Mouse (Mus musculus): ENCODE data around the gene Mettl25.

DNA sequence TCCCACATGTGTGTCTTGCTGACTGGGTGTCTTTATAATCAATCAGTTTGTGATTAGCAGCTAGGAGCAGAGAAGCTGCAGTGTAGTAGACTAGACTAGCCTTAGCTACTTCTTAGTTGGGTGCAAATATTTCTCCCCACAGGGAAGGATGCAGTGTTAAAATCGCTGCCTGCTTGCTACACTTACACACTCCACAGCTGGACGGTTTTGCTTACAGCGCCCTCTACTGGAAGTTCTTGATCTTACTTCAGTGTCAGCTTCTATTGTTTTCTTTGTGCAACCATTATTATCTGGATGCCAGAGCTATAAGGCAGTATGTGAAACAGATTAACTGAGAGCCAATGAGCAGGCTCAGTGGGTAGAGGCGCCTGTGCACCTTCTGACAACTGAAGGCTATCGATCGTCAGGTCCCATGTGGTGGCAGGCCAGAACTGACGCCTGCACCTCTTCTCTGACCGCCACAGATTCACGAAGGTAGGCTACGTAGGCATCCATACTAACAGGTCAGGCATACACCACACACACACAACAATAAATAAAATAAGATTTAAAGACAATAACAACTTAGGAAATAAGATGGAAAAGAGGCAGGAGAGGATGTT lies 6.5 kb downstream of the Mettl25 start:
- no peak for TF ChIP-seq POLR2A (IDR thresholded peaks at IDR 0.05; ENCODE audit: low read depth, low read length)
- TF ChIP-seq CTCF (IDR thresholded peaks at IDR 0.05; ENCODE audit: extremely low read depth, insufficient read length, insufficient replicate concordance, low read depth, low read length) = peak; percentile 37; the same call in 1 of the 2 replicates
